Mouse (Mus musculus) olfactory bulb, adult 2 months (tissue): ENCODE measurements around the gene Rpusd1. TPM values are rescaled to one million over a fixed set of nuclear protein-coding genes. Genes with fewer than 3 reads are reported as not detected.
"Not testable (repeated sequence)": the region's sequence is repeated elsewhere in the genome, so short reads cannot be mapped to it uniquely, and the experiment has no call there.

Experiments
- H3K27ac ChIP-seq: fragments of 200-500 bp; 2 replicates; pipeline ENCODE4 v1.5.1; 2012; ENCODE audit warnings: low read depth, low read length; ENCODE audit not compliant: insufficient read depth
- H3K4me1 ChIP-seq: fragments of 200-500 bp; 2 replicates; pipeline ENCODE4 v1.6.1; 2012; ENCODE audit warnings: low read length; ENCODE audit not compliant: control insufficient read depth, insufficient read depth
- H3K4me3 ChIP-seq: fragments of 200-500 bp; 2 replicates; pipeline ENCODE4 v1.5.1; 2012; ENCODE audit warnings: mild to moderate bottlenecking, low read depth, low read length, moderate library complexity; ENCODE audit not compliant: insufficient read depth
- CTCF ChIP-seq: fragments of 200-500 bp; IDR thresholded peaks from 2 replicates; pipeline ENCODE4 v1.5.1; 2012; ENCODE audit warnings: low read depth, mild to moderate bottlenecking, low read length, moderate library complexity; ENCODE audit not compliant: insufficient read depth
- POLR2A ChIP-seq: fragments of 200-500 bp; IDR thresholded peaks from 2 replicates; pipeline ENCODE4 v1.6.1; 2012; ENCODE audit warnings: mild to moderate bottlenecking, low read depth, low read length, moderate library complexity; ENCODE audit not compliant: insufficient read depth
- WGBS: fragments of 180-500 bp; shearing (Covaris S2); methylation state at CpG from one replicate; pipeline ENCODE4 v1.1.7; 2018; 5-methylcytosine and 5-hydroxymethylcytosine counted together
- polyA plus RNA-seq: library from polyadenylated mRNA; stranded (reverse); fragments of >200 nt; gene quantifications from 2 replicates; pipeline ENCODE4 v1.2.4, GENCODE M21; 2012; ENCODE audit warnings: low replicate concordance; ENCODE audit not compliant: missing spikeins, insufficient read depth, insufficient read length

The Rpusd1 gene
- polyA plus RNA-seq, 1 experiment: not detected

DNA sequence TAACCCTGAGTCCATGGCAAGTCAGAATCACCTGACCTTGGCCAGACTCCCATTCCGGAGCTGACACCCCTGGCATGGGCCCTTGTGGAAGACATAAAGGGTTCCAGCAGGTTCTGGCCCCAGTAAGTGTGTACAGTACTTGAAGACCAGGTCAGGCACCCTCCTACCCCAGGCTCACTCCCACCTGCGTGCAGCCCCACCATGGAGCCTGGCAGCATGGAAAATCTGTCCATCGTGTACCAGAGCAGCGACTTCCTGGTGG, 470 bp downstream of the Rpusd1 start:
- Histone ChIP-seq H3K4me1 (peaks cover 19% of the 10 kb centered on the region), H3K4me3 (peak overlapping the region; percentile 98), H3K27ac (peak overlapping the region; percentile 73)
- 18% methylated on average over 4 of the region's 4 CpGs for WGBS
- TF ChIP-seq CTCF (no peak), POLR2A (no peak)

- peaks cover 14% of the 10 kb centered on the region for H3K4me1 ChIP-seq
- no peak for TF ChIP-seq POLR2A
- TF ChIP-seq CTCF: peak; percentile 78
- WGBS: 13% methylated on average over 2 of the region's 2 CpGs
- H3K4me3 ChIP-seq: no peak overlapping the region
- H3K27ac ChIP-seq: no peak overlapping the region
These were observed 4.6 kb downstream of the Rpusd1 start for GRCm38 (mm10) chr17:25732082-25732481.

- TF ChIP-seq POLR2A: no peak
- TF ChIP-seq CTCF: no peak
- Histone ChIP-seq H3K4me3 (no peak overlapping the region), H3K27ac (no peak overlapping the region), H3K4me1 (no peaks in the 10 kb centered on the region)
- WGBS: 89% methylated on average over 5 of the region's 5 CpGs
These were observed 7.8 kb downstream of the Rpusd1 start for GRCm38 (mm10) chr17:25735246-25735645.

- H3K27ac ChIP-seq: no peak within 1 kb of the TSS
- WGBS: 78% methylated on average over 3 of the region's 3 CpGs
- TF ChIP-seq POLR2A (no peak), CTCF (no peak)
- no peak within 1 kb of the TSS for H3K4me3 ChIP-seq
- H3K4me1 ChIP-seq: no peaks in the 10 kb centered on the region
These were observed 8.3 kb downstream of the Rpusd1 start, which contains the start of gene Mslnl for GRCm38 (mm10) chr17:25735745-25736144. Gene Mslnl (plus strand): TSS chr17:25736042.

DNA sequence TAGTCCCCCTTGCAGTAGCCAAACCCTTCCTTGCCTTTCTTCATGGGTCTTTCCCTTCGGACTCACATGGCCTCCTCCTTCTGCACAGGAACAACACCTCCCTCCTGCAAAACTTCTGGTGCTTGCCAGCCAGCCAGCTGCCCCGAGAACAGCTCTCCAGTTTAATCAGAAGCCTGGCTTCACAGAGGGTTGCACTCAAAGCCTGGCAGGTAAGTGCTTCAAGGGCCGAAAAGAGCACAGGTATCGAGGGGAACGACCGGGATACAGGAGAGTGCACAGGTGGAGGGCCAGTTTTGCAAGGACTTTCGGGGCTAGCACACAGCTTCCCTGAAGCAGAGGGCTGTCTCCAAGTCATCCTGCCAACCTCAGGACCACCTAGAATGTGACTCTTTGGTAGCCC, 11.4 kb downstream of the Rpusd1 start:
- no peak overlapping the region for H3K4me3 ChIP-seq
- H3K27ac ChIP-seq: no peak overlapping the region
- no peaks in the 10 kb centered on the region for H3K4me1 ChIP-seq
- 81% methylated on average over 7 of the region's 7 CpGs for WGBS
- TF ChIP-seq CTCF: no peak
- TF ChIP-seq POLR2A: no peak

DNA sequence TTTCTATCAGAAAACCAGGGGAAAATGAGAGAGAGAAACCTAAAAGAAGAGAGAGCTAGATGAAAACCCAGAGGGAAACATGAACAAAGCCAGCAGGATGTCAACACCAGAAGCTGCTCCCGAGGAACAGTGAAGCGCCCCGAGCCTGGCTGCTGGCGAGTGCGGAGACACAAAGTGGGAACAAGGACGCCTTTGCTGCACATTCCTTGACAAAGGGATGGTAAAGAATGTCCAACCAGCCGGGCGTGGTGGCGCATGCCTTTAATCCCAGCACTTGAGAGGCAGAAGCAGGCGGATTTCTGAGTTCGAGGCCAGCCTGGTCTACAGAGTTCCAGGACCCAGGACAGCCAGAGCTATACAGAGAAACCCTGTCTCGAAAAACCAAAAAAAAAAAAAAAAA, 14.0 kb downstream of the Rpusd1 start:
- not testable (repeated sequence) for H3K4me3 ChIP-seq, H3K27ac ChIP-seq, H3K4me1 ChIP-seq
- 68% methylated on average over 12 of the region's 12 CpGs for WGBS

- 91% methylated on average over 9 of the region's 9 CpGs for WGBS
These were observed 16.4 kb downstream of the Rpusd1 start for GRCm38 (mm10) chr17:25743831-25744230.

DNA sequence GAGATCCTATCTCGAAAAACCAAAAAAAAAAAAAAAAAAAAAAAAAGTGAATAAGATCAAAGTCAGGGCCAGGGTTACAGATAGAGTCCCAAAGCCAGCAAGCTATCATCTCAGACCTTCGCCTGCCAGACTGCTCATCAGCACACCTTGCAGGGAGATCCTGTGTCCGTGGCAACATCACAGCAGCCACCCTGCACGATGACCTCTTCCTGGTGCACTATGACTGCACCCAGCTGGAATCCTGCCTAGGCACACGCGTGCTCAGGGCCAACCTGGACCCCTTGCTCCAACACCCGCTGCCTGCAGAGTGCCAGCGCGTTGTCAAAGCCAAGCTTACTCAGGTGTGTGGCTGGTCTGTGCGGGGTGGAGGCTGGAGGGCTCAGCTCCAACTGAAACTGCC, 16.8 kb downstream of the Rpusd1 start:
- Histone ChIP-seq H3K4me3 (no peak overlapping the region), H3K4me1 (no peaks in the 10 kb centered on the region), H3K27ac (no peak overlapping the region)
- WGBS: 83% methylated on average over 10 of the region's 10 CpGs
- TF ChIP-seq POLR2A: no peak
- no peak for TF ChIP-seq CTCF

More at GRCm38 (mm10) chr17:25743831-25744230, 16.4 kb downstream of the Rpusd1 start:
- Histone ChIP-seq H3K4me1 (no peaks in the 10 kb centered on the region), H3K4me3 (no peak overlapping the region), H3K27ac (no peak overlapping the region)
- no peak for TF ChIP-seq CTCF
- no peak for TF ChIP-seq POLR2A

- no peak for TF ChIP-seq CTCF
- no peak for TF ChIP-seq POLR2A
- 93% methylated on average over 4 of the region's 4 CpGs for WGBS
These were observed 20.8 kb downstream of the Rpusd1 start for GRCm38 (mm10) chr17:25748238-25748637.

GRCm38 (mm10) chr17:25749314-25749713, 21.8 kb downstream of the Rpusd1 start:
- TF ChIP-seq CTCF: no peak
- Histone ChIP-seq H3K4me3 (no peak overlapping the region), H3K4me1 (peaks cover 6% of the 10 kb centered on the region), H3K27ac (no peak overlapping the region)
- 86% methylated on average over 6 of the region's 6 CpGs for WGBS

More at GRCm38 (mm10) chr17:25748238-25748637, 20.8 kb downstream of the Rpusd1 start:
- Histone ChIP-seq H3K4me1 (peaks cover 6% of the 10 kb centered on the region), H3K4me3 (no peak overlapping the region), H3K27ac (no peak overlapping the region)
